Mouse (Mus musculus): Measurements from ENCODE around the gene Tmem39a.
A peak's percentile ranks its signal among the peaks of the same experiment; 100 is the strongest.

The Tmem39a gene

DNA sequence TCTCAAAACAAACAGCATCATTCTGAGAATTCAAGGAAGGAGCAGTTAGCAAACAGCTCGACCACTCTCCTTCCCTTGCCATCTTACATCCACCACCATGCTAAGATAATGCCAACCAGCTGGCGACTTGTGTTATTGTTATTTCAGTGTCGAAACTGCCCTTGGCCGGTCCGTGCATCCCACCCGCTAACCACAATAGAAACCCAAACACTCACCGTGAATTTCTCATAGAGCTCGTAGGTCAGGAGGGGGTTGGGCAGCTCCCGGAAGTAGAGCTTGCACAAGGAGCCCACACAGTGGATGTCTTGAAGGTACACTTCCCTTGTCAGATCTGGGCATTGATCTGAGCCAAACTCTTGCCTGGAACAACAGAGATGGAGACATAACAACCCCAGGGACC, 78.2 kb downstream of the Tmem39a start:
- DNase-seq (ENCODE audit: low spot score): peak; percentile 38

DNA sequence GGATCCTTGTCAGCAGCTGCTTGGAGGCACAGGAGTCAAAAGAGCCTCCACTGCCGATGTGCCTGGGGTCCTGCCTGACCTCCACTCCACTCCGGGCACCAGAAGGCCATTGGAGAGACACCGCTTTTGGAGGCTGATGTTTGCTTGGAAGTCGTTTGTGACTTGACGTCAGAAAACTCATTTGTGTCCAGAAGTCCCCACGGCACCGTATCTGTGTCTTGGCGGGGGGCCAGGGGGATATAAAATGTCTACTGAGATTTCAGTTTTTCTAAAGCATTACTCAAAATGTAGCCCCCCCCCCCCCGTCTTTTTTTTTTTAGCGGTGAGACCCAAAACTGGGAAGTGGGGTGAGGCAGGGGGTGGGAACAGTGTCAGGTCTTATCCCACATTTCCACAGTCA, 78.6 kb downstream of the Tmem39a start:
- DNase-seq (ENCODE audit: low spot score): no peak

All from T-cell, adult 2 months (primary cell).